Mouse (Mus musculus): ENCODE measurements at regions not wholly inside any gene's neighbourhood (a gene's known extent, or its start where the extent isn't known, plus 50 kb on each side); places are given as distances from the start of the nearest gene placed in this dataset.

DNA sequence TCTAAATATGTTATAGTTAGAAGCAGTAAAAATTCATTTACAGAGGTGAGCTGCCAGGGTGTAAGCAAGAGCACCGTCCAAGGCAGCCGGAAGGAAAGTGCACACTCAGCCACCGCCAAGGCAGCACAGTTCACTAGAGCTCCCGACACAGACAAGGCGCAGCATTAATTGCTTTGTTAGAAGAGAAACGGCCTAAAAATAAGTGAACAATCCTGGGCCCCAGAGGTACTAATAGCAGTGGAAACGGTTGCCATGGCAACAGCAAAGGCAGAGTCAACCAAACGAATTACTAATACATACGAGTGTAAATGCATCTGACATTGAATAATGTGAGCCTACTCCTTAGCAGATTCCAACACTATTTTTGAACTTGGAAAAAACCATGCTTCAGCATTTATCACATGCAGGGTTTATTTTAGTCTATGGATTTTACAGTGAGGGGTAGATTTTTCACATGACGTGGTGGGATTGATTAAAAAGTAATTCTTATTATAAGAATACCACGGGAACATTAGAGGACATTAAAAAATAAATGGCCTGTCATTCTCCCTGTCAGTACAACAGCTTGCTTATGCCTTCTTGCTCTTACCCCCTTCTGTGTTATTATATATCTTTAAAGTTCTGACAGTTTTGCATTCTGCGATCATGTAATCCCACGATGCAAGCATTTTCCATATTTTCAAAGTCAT lies 62.5 kb downstream of the Cavin4 start:
- no peak overlapping the region for H3K9ac ChIP-seq (replicated peaks)
- TF ChIP-seq EP300 (IDR thresholded peaks at IDR 0.05; ENCODE audit: low read depth) (no peak), CTCF (IDR thresholded peaks at IDR 0.05; ENCODE audit: low read depth) (no peak)
- WGBS (ENCODE audit: insufficient replicate concordance) = 75% methylated on average over 13 of the region's 13 CpGs
- H3K27me3 ChIP-seq (ENCODE audit: insufficient read depth, low read length) = no peaks in the 10 kb centered on the region
- DNase-seq = no peak
- H3K27ac ChIP-seq (ENCODE audit: low read depth) = no peak overlapping the region
- H3K9me3 ChIP-seq (ENCODE audit: low read length) = no peaks in the 10 kb centered on the region
- H3K4me2 ChIP-seq (ENCODE audit: low read depth, low read length) = no peak overlapping the region
- no peak for ATAC-seq
- H3K36me3 ChIP-seq (replicated peaks; ENCODE audit: insufficient read depth, low read length) = no peaks in the 10 kb centered on the region
- H3K4me3 ChIP-seq (ENCODE audit: low read depth, low read length) = no peak overlapping the region
- no peaks in the 10 kb centered on the region for H3K4me1 ChIP-seq (ENCODE audit: insufficient read depth)

DNA sequence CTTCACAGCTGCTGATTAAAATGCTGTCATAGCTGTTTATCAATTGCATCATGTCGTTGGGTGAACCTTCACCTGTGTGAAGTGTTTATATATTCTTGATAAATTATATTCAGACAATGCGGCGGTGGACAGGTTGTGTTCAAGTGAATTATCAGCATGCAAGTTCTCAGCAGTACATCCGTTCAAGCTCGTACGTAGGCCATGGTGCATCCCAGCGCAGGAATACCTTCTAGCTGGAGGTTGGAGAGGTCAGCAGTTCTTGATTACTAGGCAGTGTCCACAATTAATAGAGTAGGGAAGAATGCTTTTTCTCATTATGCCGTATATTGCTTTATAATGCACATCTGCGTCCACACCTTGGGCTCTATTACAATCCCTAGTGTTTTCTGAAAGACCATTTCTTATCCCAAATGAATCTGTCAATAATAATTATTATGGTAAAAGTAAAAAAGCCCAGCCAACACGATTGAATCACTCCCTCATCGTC lies 63.1 kb downstream of the Cavin4 start:
- 82% methylated on average over 11 of the region's 11 CpGs for WGBS (ENCODE audit: insufficient replicate concordance)
- Histone ChIP-seq H3K27ac (ENCODE audit: low read depth) (no peak overlapping the region), H3K27me3 (ENCODE audit: insufficient read depth, low read length) (no peaks in the 10 kb centered on the region), H3K9me3 (ENCODE audit: low read length) (no peaks in the 10 kb centered on the region), H3K4me1 (ENCODE audit: insufficient read depth) (no peaks in the 10 kb centered on the region), H3K9ac (replicated peaks) (no peak overlapping the region), H3K4me2 (ENCODE audit: low read depth, low read length) (no peak overlapping the region), H3K36me3 (replicated peaks; ENCODE audit: insufficient read depth, low read length) (no peaks in the 10 kb centered on the region), H3K4me3 (ENCODE audit: low read depth, low read length) (no peak overlapping the region)
- TF ChIP-seq EP300 (IDR thresholded peaks at IDR 0.05; ENCODE audit: low read depth) (no peak), CTCF (IDR thresholded peaks at IDR 0.05; ENCODE audit: low read depth) (no peak)
- no peak for DNase-seq
- ATAC-seq = no peak

DNA sequence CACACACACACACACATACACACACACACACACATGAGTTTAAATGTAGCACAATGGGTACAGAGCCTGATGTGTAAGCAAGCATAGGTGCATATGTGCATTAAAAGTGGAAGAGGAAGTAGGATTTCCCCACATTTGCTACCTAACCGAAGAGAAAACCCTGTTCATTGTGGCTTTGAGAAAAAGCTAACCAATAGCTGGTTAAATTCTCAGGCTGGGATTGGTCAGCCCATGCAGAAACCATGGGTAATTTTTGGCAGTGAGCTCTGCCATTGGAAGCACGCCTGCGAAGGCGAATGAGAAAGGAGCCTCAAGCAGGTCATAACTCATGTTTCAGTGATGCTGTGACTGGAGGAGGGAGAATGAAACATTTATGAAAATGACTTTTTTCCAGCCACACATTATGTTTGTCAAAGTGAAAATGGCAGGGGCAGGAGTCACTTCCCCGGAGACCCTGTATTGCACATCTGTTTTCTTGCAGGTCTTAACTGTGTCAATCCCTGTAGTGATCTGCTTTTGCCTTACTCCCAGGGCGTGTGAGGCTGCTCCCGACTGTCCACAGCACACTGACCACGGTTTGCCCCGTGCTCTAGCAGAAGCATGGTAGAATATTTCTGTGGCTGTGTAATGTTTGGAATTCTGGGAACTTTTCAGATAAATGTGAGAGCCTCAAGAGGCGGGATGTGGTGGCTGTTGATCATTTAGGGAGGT lies 71.7 kb downstream of the Cavin4 start:
- Histone ChIP-seq H3K27me3 (ENCODE audit: insufficient read depth, low read length) (no peaks in the 10 kb centered on the region), H3K4me1 (ENCODE audit: insufficient read depth) (no peaks in the 10 kb centered on the region), H3K4me2 (ENCODE audit: low read depth, low read length) (no peak overlapping the region), H3K36me3 (replicated peaks; ENCODE audit: insufficient read depth, low read length) (no peaks in the 10 kb centered on the region), H3K4me3 (ENCODE audit: low read depth, low read length) (no peak overlapping the region), H3K27ac (ENCODE audit: low read depth) (no peak overlapping the region), H3K9ac (replicated peaks) (no peak overlapping the region), H3K9me3 (ENCODE audit: low read length) (no peaks in the 10 kb centered on the region)
- TF ChIP-seq CTCF (IDR thresholded peaks at IDR 0.05; ENCODE audit: low read depth) (no peak), EP300 (IDR thresholded peaks at IDR 0.05; ENCODE audit: low read depth) (no peak)
- DNase-seq (no peak), ATAC-seq (no peak)
- 59% methylated on average over 10 of the region's 10 CpGs for WGBS (ENCODE audit: insufficient replicate concordance)

- TF ChIP-seq EP300 (IDR thresholded peaks at IDR 0.05; ENCODE audit: low read depth) (no peak), CTCF (IDR thresholded peaks at IDR 0.05; ENCODE audit: low read depth) (no peak)
- ATAC-seq = no peak
- H3K9me3 ChIP-seq (ENCODE audit: low read length) = no peaks in the 10 kb centered on the region
- DNase-seq = no peak
- no peaks in the 10 kb centered on the region for H3K27me3 ChIP-seq (ENCODE audit: insufficient read depth, low read length)
- H3K9ac ChIP-seq (replicated peaks) = no peak overlapping the region
- H3K4me2 ChIP-seq (ENCODE audit: low read depth, low read length) = no peak overlapping the region
- no peak overlapping the region for H3K27ac ChIP-seq (ENCODE audit: low read depth)
- 59% methylated on average over 3 of the region's 3 CpGs for WGBS (ENCODE audit: insufficient replicate concordance)
- H3K4me1 ChIP-seq (ENCODE audit: insufficient read depth) = 0 out of 2 replicates have a peak, but pooled peaks cover 2% of the 10 kb centered on the region
- no peaks in the 10 kb centered on the region for H3K36me3 ChIP-seq (replicated peaks; ENCODE audit: insufficient read depth, low read length)
- no peak overlapping the region for H3K4me3 ChIP-seq (ENCODE audit: low read depth, low read length)
These were observed 82.9 kb downstream of the Cavin4 start for GRCm38 (mm10) chr4:48746237-48746636.

DNA sequence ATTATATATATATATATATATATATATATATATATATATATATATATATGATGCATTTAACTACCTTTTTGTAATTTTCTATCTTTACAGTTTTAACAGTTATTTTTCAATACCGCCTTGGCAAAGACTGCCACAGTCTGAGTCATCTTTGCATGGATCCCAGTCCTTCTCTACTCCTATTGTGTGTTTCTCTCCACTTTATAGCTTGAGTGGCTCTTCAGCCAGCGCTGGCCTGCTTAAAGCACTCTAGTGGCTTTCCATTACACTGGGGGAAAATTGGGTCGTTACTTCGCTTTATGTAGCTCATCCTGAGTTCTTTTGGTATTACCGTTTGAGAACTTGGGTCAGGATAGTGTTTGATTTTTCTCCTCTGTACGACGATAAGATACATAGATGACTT lies 86.3 kb downstream of the Cavin4 start:
- Histone ChIP-seq H3K4me1 (ENCODE audit: insufficient read depth) (0 out of 2 replicates have a peak, but pooled peaks cover 2% of the 10 kb centered on the region), H3K9ac (replicated peaks) (no peak overlapping the region), H3K4me3 (ENCODE audit: low read depth, low read length) (no peak overlapping the region), H3K27ac (ENCODE audit: low read depth) (no peak overlapping the region), H3K4me2 (ENCODE audit: low read depth, low read length) (no peak overlapping the region), H3K27me3 (ENCODE audit: insufficient read depth, low read length) (no peaks in the 10 kb centered on the region), H3K36me3 (replicated peaks; ENCODE audit: insufficient read depth, low read length) (no peaks in the 10 kb centered on the region), H3K9me3 (ENCODE audit: low read length) (no peaks in the 10 kb centered on the region)
- DNase-seq (no peak), ATAC-seq (no peak)
- no peak for TF ChIP-seq CTCF (IDR thresholded peaks at IDR 0.05; ENCODE audit: low read depth)
- no peak for TF ChIP-seq EP300 (IDR thresholded peaks at IDR 0.05; ENCODE audit: low read depth)
- 62% methylated on average over 7 of the region's 7 CpGs for WGBS (ENCODE audit: insufficient replicate concordance)

GRCm38 (mm10) chr4:48750087-48750486 lies 86.8 kb downstream of the Cavin4 start:
- WGBS (ENCODE audit: insufficient replicate concordance) = 51% methylated on average over 5 of the region's 5 CpGs
- Histone ChIP-seq H3K27ac (ENCODE audit: low read depth) (no peak overlapping the region), H3K36me3 (replicated peaks; ENCODE audit: insufficient read depth, low read length) (no peaks in the 10 kb centered on the region), H3K4me3 (ENCODE audit: low read depth, low read length) (no peak overlapping the region), H3K4me1 (ENCODE audit: insufficient read depth) (0 out of 2 replicates have a peak, but pooled peaks cover 2% of the 10 kb centered on the region), H3K9ac (replicated peaks) (no peak overlapping the region), H3K27me3 (ENCODE audit: insufficient read depth, low read length) (no peaks in the 10 kb centered on the region), H3K4me2 (ENCODE audit: low read depth, low read length) (no peak overlapping the region), H3K9me3 (ENCODE audit: low read length) (no peaks in the 10 kb centered on the region)
- TF ChIP-seq CTCF (IDR thresholded peaks at IDR 0.05; ENCODE audit: low read depth) (no peak), EP300 (IDR thresholded peaks at IDR 0.05; ENCODE audit: low read depth) (no peak)
- no peak for ATAC-seq
- no peak for DNase-seq

Data from liver, postnatal 0 days (tissue).